19 mouse cellular contexts compared by ENCODE assay signal in genomic region chr15:77045609-77046008, GRCm38 (mm10). TPM values are rescaled to one million over a fixed set of nuclear protein-coding genes. Genes with fewer than 3 reads are reported as not detected.
DNase-seq lines count a peak whose midpoint lies in the region; ATAC-seq and TF ChIP-seq lines count a peak whose summit lies in the region.
"Had no signal": no experiment of that assay in that cellular context is flagged by ENCODE, and none has a peak within 500 bp of the region (broad histone marks: within the 10 kb centered on the region; RNA-seq: fewer than 3 reads in every experiment).

No protein-coding gene starts in this region.

- peaks cover 15% of the 10 kb centered on the region for H3K4me1 ChIP-seq in hindbrain, embryonic 10.5 days (replicated peaks)
- H3K4me1 ChIP-seq in hindbrain, embryonic 11.5 days (replicated peaks; ENCODE audit: control insufficient read depth, insufficient read depth, low read length) = no peaks in the 10 kb centered on the region
- peaks cover 14% of the 10 kb centered on the region for H3K4me1 ChIP-seq in brown adipose tissue, adult 24 weeks (ENCODE audit: control insufficient read depth, insufficient read depth, insufficient read length, low read length)
- H3K4me1 ChIP-seq in limb, embryonic 10.5 days = peaks cover 32% of the 10 kb centered on the region
- H3K4me1 ChIP-seq in midbrain, postnatal 0 days (ENCODE audit: insufficient read depth, low read length) = no peaks in the 10 kb centered on the region

- no peak for ATAC-seq in hindbrain, embryonic 11.5 days (ENCODE audit: low FRiP score)
- ATAC-seq in midbrain, postnatal 0 days (ENCODE audit: low FRiP score) = no peak
- ATAC-seq: liver, postnatal 0 days had no signal

- no peaks in the 10 kb centered on the region for H3K36me3 ChIP-seq in hindbrain, embryonic 10.5 days
- H3K36me3 ChIP-seq in hindbrain, embryonic 11.5 days (ENCODE audit: control insufficient read depth, insufficient read depth, low read length) = no peaks in the 10 kb centered on the region
- no peaks in the 10 kb centered on the region for H3K36me3 ChIP-seq in limb, embryonic 10.5 days
- no peaks in the 10 kb centered on the region for H3K36me3 ChIP-seq in midbrain, postnatal 0 days (ENCODE audit: insufficient read depth, low read length)
- H3K36me3 ChIP-seq: limb, embryonic 15.5 days had no signal

- H3K9ac ChIP-seq in hindbrain, embryonic 11.5 days (ENCODE audit: low read depth, low read length) = no peak overlapping the region
- H3K9ac ChIP-seq in midbrain, postnatal 0 days (replicated peaks; ENCODE audit: low read length, poor library complexity, severe bottlenecking) = no peak overlapping the region
- H3K9ac ChIP-seq: limb, embryonic 15.5 days; liver, postnatal 0 days had no signal

- TF ChIP-seq CTCF in midbrain, postnatal 0 days (IDR thresholded peaks at IDR 0.05) = no peak

- no peaks in the 10 kb centered on the region for H3K27me3 ChIP-seq in hindbrain, embryonic 10.5 days (ENCODE audit: insufficient read depth, poor library complexity, severe bottlenecking)
- H3K27me3 ChIP-seq in hindbrain, embryonic 11.5 days (ENCODE audit: control insufficient read depth, insufficient read depth, low read length) = no peaks in the 10 kb centered on the region
- H3K27me3 ChIP-seq in limb, embryonic 10.5 days (ENCODE audit: low read depth, poor library complexity, severe bottlenecking) = 0 out of 2 replicates have a peak, but pooled peaks cover 6% of the 10 kb centered on the region
- no peaks in the 10 kb centered on the region for H3K27me3 ChIP-seq in midbrain, postnatal 0 days (ENCODE audit: insufficient read depth, low read length)
- H3K27me3 ChIP-seq: limb, embryonic 15.5 days had no signal

- peak; percentile 62 for DNase-seq in embryo, embryonic 10 days (ENCODE audit: low spot score)
- DNase-seq in embryo, embryonic 10.5 days (ENCODE audit: low spot score) = no peak
- DNase-seq in hindbrain, embryonic 10.5 days (ENCODE audit: low spot score) = no peak
- DNase-seq in hindbrain, embryonic 11.5 days (ENCODE audit: low spot score) = no peak
- DNase-seq in limb, embryonic 10.5 days (ENCODE audit: low spot score) = no peak
- DNase-seq in midbrain, postnatal 0 days (ENCODE audit: low spot score) = no peak
- DNase-seq in natural killer cell, adult 2 months (ENCODE audit: low spot score in 2 of 2) = no peak
- DNase-seq: cerebellum, adult 9-11 months; heart, adult 2 months; liver, postnatal 0 days; lung, postnatal 36 days; right cerebral cortex, adult 18-20 months; thymus, postnatal 4 days had no signal

- no peaks in the 10 kb centered on the region for H3K9me3 ChIP-seq in hindbrain, embryonic 10.5 days
- H3K9me3 ChIP-seq in hindbrain, embryonic 11.5 days (ENCODE audit: control insufficient read depth, low read length) = no peaks in the 10 kb centered on the region
- H3K9me3 ChIP-seq in limb, embryonic 10.5 days (replicated peaks) = no peaks in the 10 kb centered on the region
- H3K9me3 ChIP-seq in midbrain, postnatal 0 days (ENCODE audit: low read length) = no peaks in the 10 kb centered on the region
- H3K9me3 ChIP-seq: limb, embryonic 15.5 days had no signal

- 70% methylated on average over 10 of the region's 10 CpGs for WGBS in hindbrain, embryonic 10.5 days
- WGBS in hindbrain, embryonic 11.5 days = 63% methylated on average over 10 of the region's 10 CpGs
- 30% methylated on average over 10 of the region's 10 CpGs for WGBS in limb, embryonic 10.5 days
- WGBS in midbrain, postnatal 0 days = 84% methylated on average over 10 of the region's 10 CpGs

- H3K4me3 ChIP-seq in hindbrain, embryonic 10.5 days = no peak overlapping the region
- H3K4me3 ChIP-seq in hindbrain, embryonic 11.5 days (ENCODE audit: low read depth, low read length) = no peak overlapping the region
- H3K4me3 ChIP-seq in brown adipose tissue, adult 24 weeks (ENCODE audit: insufficient read depth, low read depth, low read length) = peak overlapping the region; percentile 49
- H3K4me3 ChIP-seq in limb, embryonic 10.5 days = no peak overlapping the region
- H3K4me3 ChIP-seq in midbrain, postnatal 0 days (ENCODE audit: low read depth, low read length) = no peak overlapping the region
- H3K4me3 ChIP-seq: heart, adult 2 months; limb, embryonic 15.5 days had no signal

- H3K4me2 ChIP-seq in hindbrain, embryonic 11.5 days (replicated peaks; ENCODE audit: low read depth, low read length) = no peak overlapping the region
- no peak overlapping the region for H3K4me2 ChIP-seq in midbrain, postnatal 0 days (ENCODE audit: low read depth, low read length, poor library complexity, severe bottlenecking)
- H3K4me2 ChIP-seq: limb, embryonic 15.5 days; midbrain, embryonic 11.5 days had no signal

- H3K27ac ChIP-seq in hindbrain, embryonic 10.5 days = peak overlapping the region; percentile 57; the same call in 1 of the 2 replicates
- no peak overlapping the region for H3K27ac ChIP-seq in hindbrain, embryonic 11.5 days (ENCODE audit: low read depth, low read length)
- H3K27ac ChIP-seq in brown adipose tissue, adult 24 weeks (replicated peaks; ENCODE audit: low read depth, low read length) = peak overlapping the region; percentile 83
- peak overlapping the region; percentile 9; the same call in 1 of the 2 replicates for H3K27ac ChIP-seq in limb, embryonic 10.5 days
- H3K27ac ChIP-seq in midbrain, postnatal 0 days (ENCODE audit: low read depth, low read length) = no peak overlapping the region
- H3K27ac ChIP-seq: heart, adult 2 months; limb, embryonic 15.5 days had no signal

RNA-seq across cellular contexts. Expression of gene Apol6, which starts 1.1 kb away (rescaled TPM):
- 0.06 TPM in 1 of 2 replicates, not detected in the other for polyA plus RNA-seq in hindbrain, embryonic 10.5 days (2016; fragmentation: Nextera tagmentation; extraction: Ambion mirVana)
- polyA plus RNA-seq in hindbrain, embryonic 11.5 days (2014; fragmentation: Nextera tagmentation; extraction: Ambion mirVana) = not detected in 2 replicates
- 56.5 and 59.6 TPM in 2 replicates for polyA plus RNA-seq in brown adipose tissue, adult 24 weeks (2012; ENCODE audit: insufficient read depth, insufficient read length, missing spikeins)
- polyA plus RNA-seq in limb, embryonic 10.5 days (2016; fragmentation: Nextera tagmentation; extraction: Ambion mirVana) = 0.14 TPM in 1 of 2 replicates, not detected in the other
- total RNA-seq in midbrain, postnatal 0 days (2014; rRNA removed) = 0.14 and 0.16 TPM in 2 replicates
- polyA plus RNA-seq in midbrain, postnatal 0 days (2015; fragmentation: Nextera tagmentation; extraction: Ambion mirVana) = 0.15 and 0.16 TPM in 2 replicates
- total RNA-seq: hematopoietic stem cell, adult 5-6 weeks; neutrophil, adult 5-6 weeks had no signal
- polyA plus RNA-seq: kidney, embryonic 16.5 days; liver, postnatal 0 days; midbrain, embryonic 11.5 days had no signal

RNA-seq across cellular contexts. Expression of gene Mb, which starts 4.9 kb away (rescaled TPM):
- 0.63 TPM in 1 of 2 replicates, not detected in the other for polyA plus RNA-seq in hindbrain, embryonic 10.5 days (2016; fragmentation: Nextera tagmentation; extraction: Ambion mirVana)
- polyA plus RNA-seq in hindbrain, embryonic 11.5 days (2014; fragmentation: Nextera tagmentation; extraction: Ambion mirVana) = 0.39 and 0.53 TPM in 2 replicates
- 78.0 and 123 TPM in 2 replicates for polyA plus RNA-seq in brown adipose tissue, adult 24 weeks (2012; ENCODE audit: insufficient read depth, insufficient read length, missing spikeins)
- polyA plus RNA-seq in limb, embryonic 10.5 days (2016; fragmentation: Nextera tagmentation; extraction: Ambion mirVana) = 0.44 and 0.60 TPM in 2 replicates
- total RNA-seq in midbrain, postnatal 0 days (2014; rRNA removed) = 0.66 TPM in 1 of 2 replicates, not detected in the other
- polyA plus RNA-seq in midbrain, postnatal 0 days (2015; fragmentation: Nextera tagmentation; extraction: Ambion mirVana) = 0.53 and 0.69 TPM in 2 replicates
- total RNA-seq: hematopoietic stem cell, adult 5-6 weeks; neutrophil, adult 5-6 weeks had no signal
- polyA plus RNA-seq: midbrain, embryonic 11.5 days had no signal

Comparison
In these comparisons a context has a peak if more than half of its experiments do, and no peak if none do; other contexts are left out.
1. H3K27ac ChIP-seq: peak in hindbrain, embryonic 10.5 days (single experiment), brown adipose tissue, adult 24 weeks (single experiment) and limb, embryonic 10.5 days (single experiment); none in hindbrain, embryonic 11.5 days (single experiment) and midbrain, postnatal 0 days (single experiment).
2. RNA of gene Apol6, which starts 1.1 kb away (polyA plus RNA-seq): 56.5 to 59.6 TPM in brown adipose tissue, adult 24 weeks; 0.15 to 0.16 TPM in midbrain, postnatal 0 days, not detected in hindbrain, embryonic 11.5 days, 0.06 TPM in hindbrain, embryonic 10.5 days and 0.14 TPM in limb, embryonic 10.5 days; every median in the first group is over 10 times any median in the second.
3. RNA of gene Mb, which starts 4.9 kb away (polyA plus RNA-seq): 78.0 to 123 TPM in brown adipose tissue, adult 24 weeks; 0.53 to 0.69 TPM in midbrain, postnatal 0 days, 0.63 TPM in hindbrain, embryonic 10.5 days, 0.44 to 0.60 TPM in limb, embryonic 10.5 days and 0.39 to 0.53 TPM in hindbrain, embryonic 11.5 days; every median in the first group is over 10 times any median in the second.